Mouse (Mus musculus) T-cell, adult 2 months (primary cell): ENCODE results near the gene Bub1b.

Experiments used
- DNase-seq: peaks from one replicate; pipeline ENCODE4 v3.0.0; 2022; ENCODE audit warnings: low spot score

Bub1b gene

GRCm38 (mm10) chr2:118597673-118598568, at the start of gene Bub1b:
TSS of gene Bub1b (plus strand) at chr2:118598211.
- peak; percentile 89 for DNase-seq

- DNase-seq, result no peak
These were observed 49.4 kb upstream of the Bub1b start for GRCm38 (mm10) chr2:118548421-118549221.

DNA sequence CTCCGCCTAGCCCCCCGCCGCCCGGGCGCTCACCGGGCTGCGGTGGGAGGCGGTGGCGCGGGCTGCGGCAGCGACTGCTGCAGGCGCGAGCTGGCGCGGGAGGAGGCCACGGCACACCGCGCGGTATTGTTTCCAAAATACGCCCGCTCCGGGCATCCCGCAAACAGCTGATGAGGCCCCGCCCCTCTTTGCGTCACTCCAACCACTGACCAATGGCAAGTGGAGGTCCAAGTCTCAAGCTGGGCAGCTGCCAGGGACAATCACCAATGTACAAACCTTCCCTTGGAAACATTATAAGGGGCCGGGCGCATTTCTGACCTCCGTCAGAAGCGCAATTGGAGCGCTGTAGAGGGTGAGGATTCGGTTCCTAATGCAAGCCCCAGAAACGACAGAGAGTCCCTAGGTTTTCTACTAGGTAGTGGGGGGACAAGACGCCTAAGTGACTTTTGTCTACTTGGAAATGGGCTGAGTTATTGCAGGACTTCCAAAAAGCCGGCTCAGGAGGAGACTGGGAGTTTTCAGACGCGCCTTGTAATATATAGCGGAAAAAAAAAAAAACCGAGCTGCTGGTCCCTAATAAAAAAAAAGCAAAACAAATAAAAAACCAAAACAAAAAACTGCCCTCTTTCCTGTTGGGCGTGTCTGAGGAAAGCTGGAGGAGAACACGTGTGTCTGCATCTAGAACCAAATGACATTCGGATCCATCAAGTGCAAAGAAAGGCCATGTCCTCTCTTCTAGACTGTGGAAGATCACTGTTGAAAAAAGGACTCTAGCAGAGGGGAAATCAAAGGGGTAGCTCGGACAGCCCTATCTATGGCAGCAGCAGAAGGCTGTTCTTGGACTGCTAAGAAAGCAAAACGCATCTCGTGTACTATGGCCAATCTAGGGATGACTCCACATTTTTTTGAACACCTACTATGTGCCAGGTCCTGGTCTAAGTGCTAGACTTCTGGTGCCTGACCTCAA, 48.2 kb upstream of the Bub1b start, which contains the start of gene Bmf:
Gene Bmf (minus strand): TSS at position 181 of the 967 bp plus-strand sequence.
- DNase-seq, result peak; percentile 43

DNA sequence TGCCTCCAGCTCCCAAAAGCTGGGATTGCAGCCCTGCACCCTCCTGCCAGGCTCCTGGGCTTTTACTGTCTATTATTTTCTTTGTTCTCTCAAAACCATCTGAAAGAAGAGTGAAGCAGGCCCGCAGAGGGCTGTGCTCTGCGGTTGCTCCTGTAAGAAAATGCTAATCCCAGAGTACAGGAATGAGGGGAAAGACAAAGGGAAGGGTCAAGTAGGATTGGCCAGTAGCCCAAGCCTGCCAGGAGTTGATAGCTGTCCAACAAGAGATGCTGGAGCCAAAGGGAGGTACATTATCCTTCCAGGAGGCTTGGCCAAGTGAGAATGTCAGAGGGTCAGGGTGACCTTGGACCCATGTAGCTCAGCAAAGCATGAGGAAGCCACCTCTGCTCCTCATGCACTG, 46.4 kb upstream of the Bub1b start:
- no peak for DNase-seq

DNA sequence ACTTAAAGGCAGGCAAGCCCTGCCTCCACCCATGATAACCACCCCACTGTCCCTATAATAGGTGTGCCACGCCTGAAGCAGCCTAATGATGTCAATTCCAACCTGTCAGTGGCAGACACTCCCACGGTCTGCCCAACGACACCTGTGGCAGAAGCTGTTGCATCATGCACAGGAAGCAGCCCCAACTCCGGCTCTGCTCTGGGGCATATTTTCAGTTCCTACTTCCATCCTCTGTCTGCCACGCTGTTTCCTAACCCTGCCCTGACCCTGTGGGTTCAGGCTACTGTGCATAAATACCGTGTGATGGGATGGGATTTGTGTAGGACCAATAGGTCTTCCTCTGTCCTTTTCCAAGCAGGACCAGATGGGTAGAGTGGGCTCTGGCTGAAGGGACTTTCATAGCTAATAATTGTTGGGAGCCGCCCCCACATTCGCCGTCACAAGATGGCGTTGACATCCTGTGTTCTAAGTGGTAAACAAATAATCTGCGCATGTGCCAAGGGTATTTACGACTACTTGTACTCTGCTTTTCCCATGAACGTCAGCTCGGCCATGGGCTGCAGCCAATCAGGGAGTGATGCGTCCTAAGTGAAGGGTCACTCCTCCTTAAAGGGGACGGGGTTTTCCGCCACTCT, 43.5 kb upstream of the Bub1b start:
- DNase-seq, result peak; percentile 78

GRCm38 (mm10) chr2:118558426-118558825, 39.6 kb upstream of the Bub1b start:
- DNase-seq, result no peak

DNA sequence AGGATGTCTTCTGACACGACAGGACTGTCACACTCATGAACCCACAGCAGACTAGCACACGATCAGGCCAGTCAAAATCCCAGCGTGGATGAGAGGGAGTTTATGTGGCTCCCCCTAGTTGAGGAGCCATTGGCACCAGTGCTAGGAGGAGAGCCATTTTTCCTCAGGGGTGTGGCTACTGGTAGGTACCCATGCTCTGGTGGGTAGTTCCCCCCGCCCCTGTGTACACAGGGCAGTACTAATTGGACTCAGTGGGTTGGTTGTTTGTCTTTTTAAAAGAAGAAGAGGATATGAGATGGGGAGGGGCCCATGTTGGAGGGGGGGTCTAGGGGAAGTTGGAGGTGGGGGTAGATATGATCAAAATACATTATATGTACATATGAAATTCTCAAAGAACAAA, 36.0 kb upstream of the Bub1b start:
- DNase-seq, result no peak

DNA sequence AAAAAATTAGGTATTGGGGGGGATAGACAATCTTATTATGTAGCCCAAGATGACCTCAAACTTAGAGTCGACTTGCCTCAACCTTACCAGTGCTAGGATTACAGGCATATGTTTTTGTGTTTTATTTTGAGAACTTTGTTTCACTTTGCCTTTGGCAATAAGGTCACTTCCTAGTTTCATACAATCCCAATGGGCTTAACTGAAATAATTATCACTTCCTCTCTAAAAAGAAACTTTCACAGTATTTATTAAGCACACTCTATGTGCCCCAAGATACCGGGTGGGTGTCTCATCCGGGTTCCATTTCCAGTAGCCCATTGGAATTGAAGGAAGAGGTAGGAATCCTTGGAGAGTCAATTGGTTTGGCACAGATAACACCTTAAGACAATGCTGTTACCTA, 35.6 kb upstream of the Bub1b start:
- no peak for DNase-seq

- no peak for DNase-seq
These were observed 30.8 kb upstream of the Bub1b start for GRCm38 (mm10) chr2:118567179-118567578.

DNA sequence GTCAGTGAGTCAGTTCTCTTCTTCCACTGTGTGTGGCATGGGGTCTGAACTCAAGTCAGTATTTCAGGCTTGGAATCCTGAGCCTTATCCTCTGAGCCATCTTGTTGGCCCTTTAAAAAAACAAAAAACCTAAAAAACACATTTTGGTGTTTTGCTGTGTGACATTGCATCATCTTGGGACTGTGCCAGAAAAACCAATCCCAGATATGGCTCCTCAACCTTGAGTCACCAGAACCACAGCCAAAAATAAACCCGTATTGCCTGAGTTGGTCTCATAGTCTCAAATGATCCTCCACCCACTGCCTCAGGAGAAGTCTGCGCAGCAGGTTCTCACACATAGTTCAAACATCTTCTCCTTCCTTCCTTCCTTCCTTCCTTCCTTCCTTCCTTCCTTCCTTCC, 27.1 kb upstream of the Bub1b start:
- no peak for DNase-seq

- no peak for DNase-seq
These were observed 25.7 kb upstream of the Bub1b start for GRCm38 (mm10) chr2:118572183-118572836.

- DNase-seq, result no peak
These were observed 24.9 kb upstream of the Bub1b start for GRCm38 (mm10) chr2:118573135-118573534.

GRCm38 (mm10) chr2:118586013-118586412, 12.0 kb upstream of the Bub1b start:
- no peak for DNase-seq

DNA sequence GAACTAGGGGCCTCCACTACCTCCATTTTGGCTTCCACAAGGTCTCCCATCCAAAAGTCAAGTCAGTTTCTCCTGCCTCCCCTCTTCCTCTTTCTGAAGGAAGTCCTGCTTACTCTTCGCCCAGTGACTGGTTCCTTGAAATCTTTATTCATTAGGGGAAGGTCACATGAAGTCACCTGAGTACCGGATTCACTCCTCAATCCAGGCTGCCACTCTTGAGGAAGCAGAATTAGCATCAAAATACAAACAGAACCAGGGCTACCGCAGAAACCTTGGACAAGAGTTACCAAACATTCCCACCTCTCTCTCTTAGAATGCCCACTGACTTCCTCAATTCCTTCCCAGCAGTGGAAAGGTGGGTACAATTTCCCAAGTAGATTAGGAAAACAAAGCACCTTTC, 10.3 kb upstream of the Bub1b start:
- no peak for DNase-seq

DNA sequence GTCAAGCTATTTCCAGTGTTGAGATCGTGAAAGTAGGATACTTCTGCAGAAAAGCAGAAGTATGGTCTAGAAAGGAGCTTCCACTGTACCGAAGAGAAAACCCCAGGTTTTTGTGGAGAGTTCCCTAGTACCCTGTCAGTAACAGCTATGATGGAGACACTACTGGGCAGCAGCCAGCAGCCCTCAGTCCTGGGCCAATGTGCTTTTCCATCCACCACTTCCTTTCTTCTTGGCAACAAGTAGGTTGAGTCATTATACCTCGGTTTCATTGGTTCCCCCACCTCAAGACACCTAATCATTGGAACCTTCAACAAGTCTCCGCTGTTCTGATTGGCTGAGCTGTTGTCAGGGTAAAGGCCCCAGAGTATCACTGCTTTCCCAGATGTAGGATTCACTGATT, 6.9 kb upstream of the Bub1b start:
- DNase-seq, result no peak

DNA sequence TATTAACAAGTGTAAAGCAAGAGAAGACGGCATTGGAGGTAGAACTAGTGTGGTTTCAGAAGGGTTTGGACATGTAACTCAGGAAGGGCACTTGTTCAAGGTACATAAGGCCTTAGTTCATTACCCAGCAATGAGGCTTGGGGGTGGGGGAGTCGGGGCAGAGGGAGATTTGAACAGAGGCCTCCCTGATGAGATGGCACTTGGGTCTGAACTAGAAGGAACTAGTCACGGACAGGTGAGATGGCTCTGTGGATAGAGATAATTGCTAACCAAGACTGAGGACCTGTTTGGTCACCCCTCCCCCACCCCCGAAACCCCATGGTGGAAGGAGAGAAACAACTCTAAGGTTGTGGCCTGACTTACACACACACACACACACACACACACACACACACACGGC, 1.1 kb downstream of the Bub1b start:
- no peak for DNase-seq

DNA sequence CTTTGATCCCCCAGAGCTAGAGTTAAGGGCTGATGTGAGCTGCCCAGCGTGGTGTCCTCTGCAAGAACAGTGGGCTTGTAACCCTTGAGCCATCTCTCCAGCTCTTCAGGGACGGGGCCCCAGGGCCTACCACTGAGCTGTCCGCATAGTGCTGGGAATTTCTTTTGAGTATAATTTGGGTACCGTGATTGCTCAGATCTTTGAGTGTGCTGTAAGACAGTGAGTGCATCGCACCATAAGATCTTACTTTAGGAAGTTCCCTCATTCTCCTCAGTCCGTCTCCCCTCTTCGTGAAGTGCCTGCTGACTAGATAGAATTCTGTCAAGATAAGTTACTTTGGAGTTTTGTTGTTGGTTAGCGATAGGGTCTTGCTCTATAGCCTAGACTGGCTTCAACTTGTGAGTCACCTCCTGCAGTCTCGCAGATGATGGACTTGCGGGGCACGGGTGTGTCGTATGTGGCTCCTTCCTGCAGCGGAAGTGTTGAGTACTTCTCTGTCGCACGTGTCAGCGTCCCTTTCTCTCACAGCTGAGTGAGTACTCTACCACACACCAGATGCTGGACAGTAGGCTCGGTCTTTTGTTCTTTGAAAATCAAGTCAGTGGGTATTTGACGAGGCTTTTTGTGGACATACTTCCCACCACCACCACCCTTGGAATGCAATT, 3.7 kb downstream of the Bub1b start:
- DNase-seq, result no peak

GRCm38 (mm10) chr2:118604091-118604490, 6.1 kb downstream of the Bub1b start:
- no peak for DNase-seq

GRCm38 (mm10) chr2:118606032-118606431, 8.0 kb downstream of the Bub1b start:
- peak; percentile 31 for DNase-seq

- DNase-seq, result no peak
These were observed 9.0 kb downstream of the Bub1b start for GRCm38 (mm10) chr2:118606976-118607375.
